Mouse (Mus musculus): ENCODE data around the gene Coro1c. TPM values are rescaled to one million over a fixed set of nuclear protein-coding genes. Genes with fewer than 3 reads are reported as not detected.

Coro1c gene
- polyA plus RNA-seq, 1 experiment from 2014 or later, result 93.6 TPM

DNA sequence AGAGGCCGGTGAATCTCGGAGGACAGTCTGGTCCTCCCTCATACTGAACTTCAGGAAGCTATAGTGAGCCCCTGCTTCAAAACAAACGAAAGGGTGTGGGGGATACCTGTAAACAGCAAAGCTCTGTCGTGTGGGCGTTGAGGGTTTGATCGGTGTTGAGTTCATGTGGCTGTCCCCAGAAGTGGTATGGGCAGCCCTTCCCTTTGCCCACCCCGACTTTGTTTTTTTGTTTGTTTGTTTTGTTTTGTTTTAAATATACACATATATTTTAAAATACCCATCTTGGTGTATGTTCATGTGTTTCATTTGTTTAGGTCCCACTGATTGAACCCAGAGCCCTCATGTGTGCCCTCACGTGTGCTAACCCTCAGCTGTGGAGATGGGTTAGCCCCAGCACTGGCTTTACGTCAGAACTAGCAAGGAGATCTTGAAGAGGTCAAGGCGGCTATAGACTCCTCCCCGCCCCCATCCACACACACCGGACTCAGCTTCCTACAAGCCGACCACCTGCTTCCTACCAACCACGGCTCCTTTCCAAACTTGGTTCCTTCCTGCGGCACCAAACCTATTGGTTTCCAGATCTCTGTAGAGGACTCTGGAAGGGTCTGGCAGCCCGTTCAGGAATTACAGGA lies 75.1 kb downstream of the Coro1c start:
- ATAC-seq (ENCODE audit: low FRiP score, low TSS enrichment) (no peak), DNase-seq (ENCODE audit: low spot score) (no peak)
- Histone ChIP-seq H3K4me1 (replicated peaks; ENCODE audit: control insufficient read depth, insufficient read depth) (no peaks in the 10 kb centered on the region), H3K4me3 (ENCODE audit: low read depth, low read length) (no peak overlapping the region), H3K36me3 (ENCODE audit: control insufficient read depth, insufficient read depth, low read length) (no peaks in the 10 kb centered on the region), H3K4me2 (replicated peaks; ENCODE audit: low read depth) (no peak overlapping the region), H3K27me3 (ENCODE audit: control insufficient read depth, insufficient read depth, low read length) (no peaks in the 10 kb centered on the region), H3K9me3 (ENCODE audit: control insufficient read depth, low read length) (no peaks in the 10 kb centered on the region), H3K27ac (replicated peaks) (no peak overlapping the region), H3K9ac (ENCODE audit: low read length) (no peak overlapping the region)
- TF ChIP-seq CTCF (IDR thresholded peaks at IDR 0.05; ENCODE audit: low read depth) (no peak), EP300 (optimal IDR thresholded peaks at IDR 0.05) (no peak)
- 54% methylated on average over 16 of the region's 16 CpGs for WGBS

DNA sequence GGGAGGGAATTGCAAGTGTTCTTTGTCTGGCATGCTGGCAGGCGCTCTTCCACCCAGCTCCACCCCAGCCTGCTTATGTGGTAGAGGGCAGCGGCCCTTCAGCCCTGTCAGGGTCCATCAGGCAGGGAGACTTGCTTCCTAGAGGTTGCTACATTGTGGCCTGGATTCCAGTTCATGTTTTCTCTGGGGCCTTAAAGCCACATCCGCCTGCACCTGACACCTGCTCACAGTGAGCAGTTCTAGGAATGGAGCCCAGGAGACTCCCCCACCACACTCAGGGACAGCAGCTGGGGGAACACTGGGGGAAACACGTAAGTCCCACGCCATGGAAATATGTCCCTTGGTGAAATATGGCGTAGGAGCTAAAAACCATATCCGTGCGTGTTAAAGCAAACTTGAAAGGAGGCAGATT lies 76.1 kb downstream of the Coro1c start, which contains the start of gene Selplg:
TSS of gene Selplg (minus strand) at position 155 of the 412 bp plus-strand sequence.
- ATAC-seq (ENCODE audit: low FRiP score, low TSS enrichment), result no peak
- 15% methylated on average over 8 of the region's 8 CpGs for WGBS

DNA sequence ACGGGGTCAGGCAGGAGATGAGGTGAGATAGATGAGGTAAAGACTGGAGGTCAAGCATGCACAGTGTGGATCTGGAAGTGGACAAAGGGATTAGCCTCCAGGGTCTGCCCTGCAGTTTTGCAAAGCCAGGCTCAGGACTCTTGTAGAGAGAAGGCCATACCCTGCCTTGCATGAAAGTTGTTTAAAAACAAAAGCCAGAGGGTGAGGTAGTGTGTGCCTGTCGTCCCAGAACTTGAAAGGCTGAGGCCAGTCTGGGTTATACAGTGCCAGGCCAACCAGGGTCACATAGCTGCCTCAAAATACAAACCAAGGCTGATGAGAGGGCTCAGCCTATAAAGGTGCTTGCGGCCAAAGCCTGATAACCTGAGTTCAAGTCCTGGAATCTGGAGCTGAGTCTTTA lies 76.8 kb downstream of the Coro1c start:
- Histone ChIP-seq H3K27me3 (ENCODE audit: control insufficient read depth, insufficient read depth, low read length) (no peaks in the 10 kb centered on the region), H3K4me3 (ENCODE audit: low read depth, low read length) (no peak overlapping the region), H3K4me1 (replicated peaks; ENCODE audit: control insufficient read depth, insufficient read depth) (no peaks in the 10 kb centered on the region), H3K9ac (ENCODE audit: low read length) (no peak overlapping the region), H3K9me3 (ENCODE audit: control insufficient read depth, low read length) (no peaks in the 10 kb centered on the region), H3K4me2 (replicated peaks; ENCODE audit: low read depth) (no peak overlapping the region), H3K27ac (replicated peaks) (no peak overlapping the region), H3K36me3 (ENCODE audit: control insufficient read depth, insufficient read depth, low read length) (no peaks in the 10 kb centered on the region)
- WGBS, result 45% methylated on average over 3 of the region's 3 CpGs
- ATAC-seq (ENCODE audit: low FRiP score, low TSS enrichment) (no peak), DNase-seq (ENCODE audit: low spot score) (no peak)
- TF ChIP-seq CTCF (IDR thresholded peaks at IDR 0.05; ENCODE audit: low read depth) (no peak), EP300 (optimal IDR thresholded peaks at IDR 0.05) (no peak)

More for the DNA sequence above, 76.1 kb downstream of the Coro1c start, which contains the start of gene Selplg:
- no peaks in the 10 kb centered on the region for H3K27me3 ChIP-seq (ENCODE audit: control insufficient read depth, insufficient read depth, low read length)
- no peak within 1 kb of the TSS for H3K4me3 ChIP-seq (ENCODE audit: low read depth, low read length)
- no peak for DNase-seq (ENCODE audit: low spot score)
- no peaks in the 10 kb centered on the region for H3K36me3 ChIP-seq (ENCODE audit: control insufficient read depth, insufficient read depth, low read length)
- H3K27ac ChIP-seq (replicated peaks), result no peak within 1 kb of the TSS
- no peaks in the 10 kb centered on the region for H3K9me3 ChIP-seq (ENCODE audit: control insufficient read depth, low read length)
- no peak within 1 kb of the TSS for H3K4me2 ChIP-seq (replicated peaks; ENCODE audit: low read depth)
- TF ChIP-seq EP300 (optimal IDR thresholded peaks at IDR 0.05) (no peak), CTCF (IDR thresholded peaks at IDR 0.05; ENCODE audit: low read depth) (no peak)
- H3K9ac ChIP-seq (ENCODE audit: low read length), result no peak within 1 kb of the TSS
- no peaks in the 10 kb centered on the region for H3K4me1 ChIP-seq (replicated peaks; ENCODE audit: control insufficient read depth, insufficient read depth)

DNA sequence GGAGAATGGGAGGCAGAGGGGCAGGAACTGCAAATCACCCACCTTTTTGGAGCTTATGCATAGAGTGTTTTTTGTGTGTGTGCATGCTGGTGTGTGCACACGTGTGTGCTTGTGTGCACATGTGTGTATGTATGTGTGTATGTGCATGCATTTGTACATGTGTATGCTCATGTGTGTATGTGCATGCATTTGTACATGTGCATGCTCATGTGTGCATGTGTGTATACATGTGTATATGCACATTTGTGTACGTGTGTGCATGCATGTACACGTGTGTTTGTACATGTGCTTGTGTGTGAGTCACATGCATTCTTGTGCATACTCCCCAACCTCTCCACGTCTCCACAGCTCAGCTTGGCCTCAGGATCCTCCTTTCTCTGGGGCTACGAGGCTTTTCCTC lies 77.8 kb downstream of the Coro1c start:
- DNase-seq (ENCODE audit: low spot score), result no peak
- Histone ChIP-seq H3K4me1 (replicated peaks; ENCODE audit: control insufficient read depth, insufficient read depth) (no peaks in the 10 kb centered on the region), H3K4me3 (ENCODE audit: low read depth, low read length) (no peak overlapping the region), H3K9ac (ENCODE audit: low read length) (no peak overlapping the region), H3K27ac (replicated peaks) (no peak overlapping the region), H3K4me2 (replicated peaks; ENCODE audit: low read depth) (no peak overlapping the region), H3K27me3 (ENCODE audit: control insufficient read depth, insufficient read depth, low read length) (no peaks in the 10 kb centered on the region), H3K36me3 (ENCODE audit: control insufficient read depth, insufficient read depth, low read length) (no peaks in the 10 kb centered on the region), H3K9me3 (ENCODE audit: control insufficient read depth, low read length) (no peaks in the 10 kb centered on the region)
- TF ChIP-seq EP300 (optimal IDR thresholded peaks at IDR 0.05), result no peak
- TF ChIP-seq CTCF (IDR thresholded peaks at IDR 0.05; ENCODE audit: low read depth), result no peak
- ATAC-seq (ENCODE audit: low FRiP score, low TSS enrichment), result no peak
- WGBS, result 90% methylated on average over 5 of the region's 5 CpGs

DNA sequence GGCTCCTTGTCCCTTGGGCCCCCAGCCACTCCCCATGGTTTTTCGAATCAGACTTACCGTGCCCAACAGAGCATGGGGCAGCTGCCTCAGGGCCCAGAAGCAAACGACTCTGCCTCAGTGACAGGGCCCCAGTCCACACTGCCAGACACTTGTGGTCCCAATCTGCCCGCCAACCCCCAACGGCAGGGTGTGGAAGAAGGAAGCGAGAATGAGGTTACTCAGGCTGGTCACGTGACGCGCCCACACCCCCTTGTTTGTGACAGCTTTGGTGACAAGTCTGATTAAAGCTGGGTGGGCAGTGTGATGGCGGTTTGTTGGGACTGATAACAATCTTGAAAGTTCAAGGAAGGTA lies 78.3 kb downstream of the Coro1c start:
- ATAC-seq (ENCODE audit: low FRiP score, low TSS enrichment) (no peak), DNase-seq (ENCODE audit: low spot score) (no peak)
- no peak overlapping the region for H3K9ac ChIP-seq (ENCODE audit: low read length)
- no peaks in the 10 kb centered on the region for H3K36me3 ChIP-seq (ENCODE audit: control insufficient read depth, insufficient read depth, low read length)
- TF ChIP-seq EP300 (optimal IDR thresholded peaks at IDR 0.05) (no peak), CTCF (IDR thresholded peaks at IDR 0.05; ENCODE audit: low read depth) (no peak)
- H3K4me2 ChIP-seq (replicated peaks; ENCODE audit: low read depth), result no peak overlapping the region
- no peaks in the 10 kb centered on the region for H3K27me3 ChIP-seq (ENCODE audit: control insufficient read depth, insufficient read depth, low read length)
- no peak overlapping the region for H3K4me3 ChIP-seq (ENCODE audit: low read depth, low read length)
- no peak overlapping the region for H3K27ac ChIP-seq (replicated peaks)
- 63% methylated on average over 10 of the region's 10 CpGs for WGBS
- H3K4me1 ChIP-seq (replicated peaks; ENCODE audit: control insufficient read depth, insufficient read depth), result no peaks in the 10 kb centered on the region
- H3K9me3 ChIP-seq (ENCODE audit: control insufficient read depth, low read length), result no peaks in the 10 kb centered on the region

DNA sequence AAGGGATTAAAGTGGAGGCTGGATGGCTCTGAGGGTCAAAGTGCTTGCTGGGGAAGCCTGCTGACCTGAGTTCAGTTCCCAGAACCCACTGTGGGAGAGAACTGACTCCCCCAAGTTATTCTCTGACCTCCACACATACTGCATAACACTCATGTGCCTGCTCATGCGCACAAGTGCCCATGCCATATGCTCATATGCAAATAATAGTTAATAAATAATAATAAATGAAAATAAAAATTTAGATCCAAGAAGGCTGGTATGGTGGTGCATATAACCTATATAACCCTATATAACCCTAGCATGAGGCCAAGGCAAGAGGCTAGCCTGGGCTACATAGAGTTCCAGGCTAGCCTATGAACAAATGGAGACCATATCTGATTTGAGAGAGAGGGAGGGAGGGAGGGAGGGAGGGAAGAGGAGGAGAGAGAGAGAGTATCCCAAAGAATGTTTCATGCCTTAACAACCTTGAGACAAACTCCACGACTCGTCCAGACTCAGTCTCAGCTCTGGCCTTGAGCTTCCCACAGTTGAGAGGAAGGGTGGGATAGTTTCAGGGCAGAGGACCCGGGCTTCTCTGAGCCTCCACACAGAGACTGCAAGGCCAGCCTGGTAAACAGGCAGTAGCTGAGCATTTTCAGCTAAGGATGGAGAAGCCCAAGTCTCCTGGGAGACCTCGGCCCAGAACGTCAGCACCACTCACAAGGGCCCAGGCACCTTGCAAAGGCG lies 78.8 kb downstream of the Coro1c start:
- Histone ChIP-seq H3K4me1 (replicated peaks; ENCODE audit: control insufficient read depth, insufficient read depth) (no peaks in the 10 kb centered on the region), H3K4me2 (replicated peaks; ENCODE audit: low read depth) (no peak overlapping the region), H3K27me3 (ENCODE audit: control insufficient read depth, insufficient read depth, low read length) (no peaks in the 10 kb centered on the region), H3K9me3 (ENCODE audit: control insufficient read depth, low read length) (no peaks in the 10 kb centered on the region), H3K27ac (replicated peaks) (no peak overlapping the region), H3K4me3 (ENCODE audit: low read depth, low read length) (no peak overlapping the region), H3K36me3 (ENCODE audit: control insufficient read depth, insufficient read depth, low read length) (no peaks in the 10 kb centered on the region), H3K9ac (ENCODE audit: low read length) (no peak overlapping the region)
- DNase-seq (ENCODE audit: low spot score), result no peak
- TF ChIP-seq CTCF (IDR thresholded peaks at IDR 0.05; ENCODE audit: low read depth) (no peak), EP300 (optimal IDR thresholded peaks at IDR 0.05) (no peak)
- 69% methylated on average over 7 of the region's 7 CpGs for WGBS
- no peak for ATAC-seq (ENCODE audit: low FRiP score, low TSS enrichment)

All from stomach, postnatal 0 days (tissue).